Mouse (Mus musculus) forebrain, embryonic 16.5 days (tissue): ENCODE data around the gene Ric8b. TPM values are rescaled to one million over a fixed set of nuclear protein-coding genes. Genes with fewer than 3 reads are reported as not detected.

Experiments used
- ATAC-seq: fragments of 200-750 bp; cut with Nextera tagmentation; 2 replicates; pipeline ENCODE4 v1.8.0; 2017; ENCODE audit warnings: mild to moderate bottlenecking, moderate library complexity
- H3K27ac ChIP-seq: fragments of 300-500 bp; sonication (generic); 2 replicates; pipeline ENCODE4 v1.5.1; 2014; ENCODE audit warnings: low read length, control low read depth
- H3K27me3 ChIP-seq: fragments of 300-500 bp; sonication (generic); replicated peaks from 2 replicates; pipeline ENCODE4 v1.6.1; 2014; ENCODE audit warnings: low read length; ENCODE audit not compliant: control insufficient read depth, insufficient read depth
- H3K36me3 ChIP-seq: fragments of 300-500 bp; sonication (generic); 2 replicates; pipeline ENCODE4 v1.6.1; 2014; ENCODE audit not compliant: control insufficient read depth, insufficient read depth
- H3K4me1 ChIP-seq: fragments of 300-500 bp; sonication (generic); replicated peaks from 2 replicates; pipeline ENCODE4 v1.6.1; 2014; ENCODE audit warnings: low read length; ENCODE audit not compliant: control insufficient read depth, insufficient read depth
- H3K4me2 ChIP-seq: fragments of 300-500 bp; sonication (generic); 2 replicates; pipeline ENCODE4 v1.6.1; 2014; ENCODE audit warnings: mild to moderate bottlenecking, low read length, control low read depth
- H3K4me3 ChIP-seq: fragments of 300-500 bp; sonication (generic); replicated peaks from 2 replicates; pipeline ENCODE4 v1.5.1; 2014; ENCODE audit warnings: mild to moderate bottlenecking, low read length, control low read depth
- H3K9ac ChIP-seq: fragments of 300-500 bp; sonication (generic); replicated peaks from 2 replicates; pipeline ENCODE4 v1.6.1; 2014; ENCODE audit warnings: low read depth, low read length, control low read depth
- H3K9me3 ChIP-seq: fragments of 300-500 bp; sonication (generic); 2 replicates; pipeline ENCODE4 v1.6.1; 2016; ENCODE audit warnings: low read length; ENCODE audit not compliant: control insufficient read depth
- WGBS: fragments of 180-500 bp; shearing (Covaris S2); extraction: QIAGEN DNeasy Blood & Tissue Kit; methylation state at CpG from one replicate; pipeline ENCODE4 v1.1.7; 2014; 5-methylcytosine and 5-hydroxymethylcytosine counted together
- polyA plus RNA-seq: library from polyadenylated mRNA; unstranded; fragments of >200 nt; fragmentation: Nextera tagmentation; extraction: Ambion mirVana; gene quantifications from 2 replicates; pipeline ENCODE4 v1.2.1, GENCODE M21; 2015

Ric8b gene
- polyA plus RNA-seq = 46.7 and 48.4 TPM in 2 replicates

DNA sequence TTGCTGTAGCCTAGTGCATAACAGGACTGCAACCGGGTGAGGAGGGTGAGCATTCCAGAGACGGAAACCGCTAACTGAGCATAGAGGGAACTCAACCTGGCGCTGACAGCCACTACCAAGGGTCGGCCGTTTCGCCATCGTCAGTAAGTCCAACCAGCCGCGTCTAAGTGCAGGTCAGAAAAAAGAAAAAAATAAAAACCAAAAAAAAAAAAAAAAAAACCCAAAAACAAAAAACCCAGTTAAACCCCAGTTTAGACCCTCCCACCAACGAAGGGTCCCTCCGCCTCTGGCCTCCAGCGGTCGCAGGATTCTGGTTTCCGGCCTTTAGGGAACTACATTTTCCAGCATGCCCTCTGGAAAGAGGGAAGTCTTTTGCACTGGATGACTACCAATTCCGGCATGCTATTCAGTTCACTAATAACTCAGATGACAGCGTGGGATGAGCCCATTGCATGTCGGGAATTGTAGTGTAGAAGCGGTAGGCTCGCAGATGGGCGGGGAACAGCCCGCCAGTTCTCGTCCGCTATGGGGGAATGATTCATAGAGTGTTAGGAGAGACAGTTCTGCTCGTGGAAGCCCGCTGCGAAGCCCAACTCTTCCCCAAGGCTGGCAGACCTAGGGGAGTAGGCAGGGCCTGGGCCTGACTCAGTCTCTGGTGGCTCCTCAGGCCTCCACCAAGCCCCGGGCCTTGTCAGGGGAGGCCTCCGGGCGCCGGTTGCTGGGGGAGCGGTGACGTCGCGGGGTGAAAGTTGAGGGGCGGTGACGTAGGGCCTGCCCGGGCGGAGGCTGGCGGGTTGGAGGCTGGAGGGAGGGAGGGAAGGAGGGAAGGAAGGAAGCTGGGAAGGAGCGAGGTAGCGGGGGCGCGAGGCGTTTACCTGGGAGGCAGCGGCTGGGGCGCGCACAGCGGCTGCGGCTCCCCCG is at the start of gene Ric8b:
Ric8b (plus strand) TSS at position 807 of the 921 bp plus-strand sequence.
- Histone ChIP-seq H3K9ac (peak within 1 kb of the TSS; percentile 97), H3K36me3 (no peaks in the 10 kb centered on the region), H3K4me1 (peaks cover 25% of the 10 kb centered on the region), H3K9me3 (no peaks in the 10 kb centered on the region), H3K4me3 (peak within 1 kb of the TSS; percentile 83), H3K27me3 (no peaks in the 10 kb centered on the region), H3K4me2 (peak within 1 kb of the TSS; percentile 78), H3K27ac (peak within 1 kb of the TSS; percentile 99)
- ATAC-seq = peak; percentile 97
- WGBS = 0% methylated on average over 46 of the region's 51 CpGs

DNA sequence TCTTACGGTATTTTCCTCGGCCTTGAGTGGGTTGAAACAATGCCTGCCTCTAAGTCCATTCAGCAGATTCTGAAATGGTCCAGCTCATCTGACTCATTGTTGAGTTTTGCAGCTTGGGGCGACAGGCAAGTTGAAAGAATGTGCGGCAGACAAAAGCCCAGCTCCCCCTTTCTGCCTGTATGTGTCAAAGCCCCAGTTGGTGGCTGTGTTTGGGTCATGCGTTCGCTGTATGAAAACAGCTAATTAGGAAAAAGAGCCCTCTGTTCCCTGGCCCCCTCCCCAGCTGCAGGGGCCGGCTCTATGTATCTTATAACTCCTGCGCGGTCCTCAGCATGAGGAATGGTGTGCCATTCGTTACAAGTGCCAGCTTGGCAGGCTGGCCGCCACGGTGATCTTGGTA is 46.1 kb upstream of the Ric8b start:
- Histone ChIP-seq H3K9ac (no peak overlapping the region), H3K4me3 (no peak overlapping the region), H3K9me3 (no peaks in the 10 kb centered on the region), H3K4me2 (0 out of 2 replicates have a peak overlapping the region, but pooled peaks have one; percentile 3), H3K27ac (no peak overlapping the region), H3K36me3 (no peaks in the 10 kb centered on the region), H3K4me1 (peaks cover 10% of the 10 kb centered on the region), H3K27me3 (no peaks in the 10 kb centered on the region)
- peak; percentile 81 for ATAC-seq
- 3% methylated on average over 12 of the region's 12 CpGs for WGBS

DNA sequence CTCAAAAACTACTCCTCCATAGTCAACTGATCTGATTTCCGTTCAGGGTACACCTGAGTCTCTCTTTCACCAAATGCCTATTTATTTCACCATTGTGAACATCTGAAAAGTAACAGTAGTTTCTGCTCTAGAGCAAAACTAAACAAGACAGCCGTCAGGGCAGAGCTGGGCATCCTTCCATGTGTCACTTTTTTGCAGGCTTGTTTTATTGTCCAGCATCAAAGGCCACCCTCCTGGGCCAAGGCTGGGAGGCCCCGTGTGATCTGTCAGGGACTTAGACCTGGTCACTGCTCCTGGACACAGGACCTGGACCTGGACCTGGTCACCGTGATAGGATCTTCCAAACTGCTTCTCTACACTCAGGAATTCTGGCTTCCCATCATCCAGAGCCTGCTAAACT is 45.5 kb upstream of the Ric8b start:
- H3K4me2 ChIP-seq = no peak overlapping the region
- no peak overlapping the region for H3K27ac ChIP-seq
- H3K9me3 ChIP-seq = no peaks in the 10 kb centered on the region
- H3K9ac ChIP-seq = no peak overlapping the region
- H3K4me1 ChIP-seq = peaks cover 10% of the 10 kb centered on the region
- H3K36me3 ChIP-seq = no peaks in the 10 kb centered on the region
- no peak for ATAC-seq
- no peak overlapping the region for H3K4me3 ChIP-seq
- no peaks in the 10 kb centered on the region for H3K27me3 ChIP-seq
- 50% methylated on average over 4 of the region's 4 CpGs for WGBS

DNA sequence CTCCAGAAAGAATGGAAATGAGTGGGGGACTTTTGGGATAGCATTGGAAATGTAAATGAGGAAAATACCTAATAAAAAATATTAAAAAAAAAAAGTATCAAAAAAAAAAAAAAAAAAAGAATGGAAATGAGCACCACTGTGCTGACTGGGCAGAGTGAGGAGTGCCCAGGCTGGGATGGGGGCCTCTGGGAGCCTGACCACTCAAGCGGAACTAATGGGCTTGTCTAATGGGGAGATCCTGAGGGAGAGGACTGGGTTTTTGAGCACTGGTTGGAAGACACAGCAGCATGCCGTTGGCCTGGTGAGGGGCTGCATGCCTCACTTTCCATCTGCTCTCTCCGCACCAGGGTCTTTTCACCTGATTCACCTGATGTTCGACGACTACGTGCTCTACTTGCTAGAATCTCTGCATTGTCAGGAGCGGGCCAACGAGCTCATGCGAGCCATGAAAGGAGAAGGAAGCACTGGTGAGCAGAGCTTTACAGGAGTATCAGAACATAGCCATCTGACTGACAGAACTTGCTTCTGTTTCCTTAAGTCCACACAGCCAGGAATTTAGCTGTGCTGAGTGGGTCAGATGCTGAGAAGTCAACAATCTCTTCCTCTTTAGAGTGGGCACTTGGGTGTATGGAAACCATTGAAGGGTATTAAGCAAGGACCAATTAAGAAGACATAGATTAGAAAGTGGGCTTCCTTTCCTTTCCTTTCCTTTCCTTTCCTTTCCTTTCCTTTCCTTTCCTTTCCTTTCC is 37.4 kb upstream of the Ric8b start:
- no peak overlapping the region for H3K4me3 ChIP-seq
- H3K27ac ChIP-seq = no peak overlapping the region
- H3K9me3 ChIP-seq = no peaks in the 10 kb centered on the region
- 74% methylated on average over 9 of the region's 9 CpGs for WGBS
- H3K4me1 ChIP-seq = no peaks in the 10 kb centered on the region
- no peak overlapping the region for H3K4me2 ChIP-seq
- no peaks in the 10 kb centered on the region for H3K27me3 ChIP-seq
- H3K9ac ChIP-seq = no peak overlapping the region
- H3K36me3 ChIP-seq = no peaks in the 10 kb centered on the region
- no peak for ATAC-seq

DNA sequence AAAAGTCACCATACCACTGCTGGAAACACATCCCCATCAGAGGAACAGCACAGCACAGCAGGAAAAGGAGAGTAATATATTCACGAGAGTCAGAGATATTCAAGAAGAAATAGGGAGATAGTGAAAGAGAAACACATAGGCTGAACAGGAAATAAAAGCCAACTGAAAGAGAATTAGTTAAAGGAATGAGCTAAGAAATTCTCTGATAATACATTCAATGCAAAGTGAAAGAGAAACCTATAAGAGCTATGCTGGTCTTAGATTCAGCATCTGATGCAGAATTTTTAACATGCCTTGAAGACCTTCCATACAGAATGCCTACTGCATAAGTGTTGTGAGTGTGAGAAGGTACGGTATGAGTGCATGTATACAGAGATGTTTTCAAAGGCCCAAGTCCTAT is 34.9 kb upstream of the Ric8b start:
- H3K4me1 ChIP-seq = no peaks in the 10 kb centered on the region
- no peaks in the 10 kb centered on the region for H3K36me3 ChIP-seq
- no peaks in the 10 kb centered on the region for H3K9me3 ChIP-seq
- no peaks in the 10 kb centered on the region for H3K27me3 ChIP-seq
- no peak overlapping the region for H3K27ac ChIP-seq
- ATAC-seq = no peak
- no peak overlapping the region for H3K4me2 ChIP-seq
- WGBS = 94% methylated on average over 2 of the region's 2 CpGs
- no peak overlapping the region for H3K9ac ChIP-seq
- no peak overlapping the region for H3K4me3 ChIP-seq

DNA sequence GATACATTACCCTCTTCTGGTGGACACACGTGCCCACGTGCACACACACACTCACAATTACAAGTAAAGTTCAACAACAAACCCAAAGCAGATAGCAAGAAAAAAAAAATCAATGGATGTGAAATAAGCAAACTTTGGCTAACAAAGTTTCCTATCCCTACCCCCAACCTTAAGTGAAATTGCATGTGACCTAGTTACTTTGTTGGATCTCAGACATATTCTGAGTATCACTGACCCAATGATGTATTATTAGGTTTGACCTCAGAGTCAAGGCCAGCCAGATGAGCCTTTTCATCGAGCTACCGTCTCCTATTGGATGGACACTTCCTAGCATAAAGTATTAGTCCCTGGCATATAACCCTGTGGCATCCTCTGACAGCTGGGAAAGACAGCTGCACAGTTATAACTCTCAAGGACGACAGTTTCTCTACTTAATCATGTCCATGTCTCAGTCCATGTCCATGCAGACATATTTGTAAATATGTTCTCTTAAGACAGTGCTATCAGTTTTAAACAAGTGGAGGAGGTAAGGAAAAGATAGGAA is 32.0 kb upstream of the Ric8b start:
- no peaks in the 10 kb centered on the region for H3K27me3 ChIP-seq
- no peaks in the 10 kb centered on the region for H3K9me3 ChIP-seq
- no peaks in the 10 kb centered on the region for H3K36me3 ChIP-seq
- no peak overlapping the region for H3K4me3 ChIP-seq
- no peak overlapping the region for H3K9ac ChIP-seq
- ATAC-seq = no peak
- WGBS = 81% methylated on average over 5 of the region's 5 CpGs
- H3K27ac ChIP-seq = no peak overlapping the region
- H3K4me1 ChIP-seq = peaks cover 6% of the 10 kb centered on the region
- no peak overlapping the region for H3K4me2 ChIP-seq

DNA sequence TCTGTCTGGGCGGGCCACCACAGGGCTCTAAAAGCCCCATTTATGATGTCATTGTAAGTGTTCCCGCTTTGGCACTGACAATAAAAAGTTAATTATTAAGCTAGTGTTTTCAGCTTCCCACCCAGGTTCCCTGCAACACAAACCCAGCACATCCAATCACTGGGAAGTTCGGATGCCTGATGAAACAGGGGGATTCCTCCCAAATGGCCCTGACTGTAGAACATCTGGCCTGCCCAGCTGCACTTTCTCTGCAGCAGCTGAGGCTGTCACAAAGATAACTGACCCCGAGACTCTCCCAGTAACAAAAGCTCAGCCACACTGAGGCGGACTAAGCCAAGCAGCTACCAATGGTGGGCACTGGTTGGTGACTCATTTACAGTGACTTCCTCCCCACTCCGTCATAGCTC is 31.2 kb upstream of the Ric8b start:
- H3K4me1 ChIP-seq = peaks cover 6% of the 10 kb centered on the region
- H3K27me3 ChIP-seq = no peaks in the 10 kb centered on the region
- H3K36me3 ChIP-seq = no peaks in the 10 kb centered on the region
- no peak overlapping the region for H3K4me2 ChIP-seq
- no peaks in the 10 kb centered on the region for H3K9me3 ChIP-seq
- no peak overlapping the region for H3K27ac ChIP-seq
- H3K4me3 ChIP-seq = no peak overlapping the region
- no peak for ATAC-seq
- WGBS = 45% methylated on average over 6 of the region's 6 CpGs
- no peak overlapping the region for H3K9ac ChIP-seq

DNA sequence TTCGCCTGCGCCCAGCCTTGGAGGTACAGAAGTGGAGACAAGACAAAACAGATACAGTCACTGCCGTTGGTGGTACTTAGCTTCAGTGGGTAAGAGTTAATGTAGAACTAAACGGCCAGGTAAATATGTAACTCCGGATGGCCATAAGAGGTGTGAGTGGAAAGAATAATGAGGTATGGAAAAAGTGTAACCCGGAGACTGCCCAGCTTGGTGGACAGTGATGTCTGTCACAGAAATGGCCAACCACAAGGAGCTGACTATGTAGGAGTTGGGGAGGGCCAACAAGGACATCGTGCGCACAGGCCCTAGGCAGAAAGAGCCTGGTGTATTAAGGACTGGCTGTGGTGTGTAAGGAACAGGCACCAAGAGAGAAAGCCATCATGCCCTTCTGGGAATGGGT is 30.6 kb upstream of the Ric8b start:
- H3K4me1 ChIP-seq = peaks cover 6% of the 10 kb centered on the region
- H3K9me3 ChIP-seq = no peaks in the 10 kb centered on the region
- no peak overlapping the region for H3K9ac ChIP-seq
- H3K4me2 ChIP-seq = no peak overlapping the region
- 92% methylated on average over 8 of the region's 8 CpGs for WGBS
- H3K36me3 ChIP-seq = no peaks in the 10 kb centered on the region
- no peak overlapping the region for H3K4me3 ChIP-seq
- H3K27ac ChIP-seq = no peak overlapping the region
- ATAC-seq = no peak
- no peaks in the 10 kb centered on the region for H3K27me3 ChIP-seq
